Mouse (Mus musculus) adrenal gland, postnatal 4 days (tissue): ENCODE data around the gene Tmem265. TPM values are rescaled to one million over a fixed set of nuclear protein-coding genes. Genes with fewer than 3 reads are reported as not detected.

Source experiments
- total RNA-seq, 2 experiments: library from RNA; stranded (reverse); gene quantifications; 2 replicates each; pipeline ENCODE4 v1.2.3; 2021

Gene Tmem265
- total RNA-seq, 2 experiments from 2014 or later, result not detected

Other genes starting within 250 kb of the Tmem265 start
- 10 to 100 TPM; 32.6 to 33.9 TPM for gene Zfp768, start 215.8 kb upstream of the Tmem265 start, total RNA-seq
- 10 to 100 TPM in 1 of 2 experiments, 1 to 10 TPM in 1; 9.9 to 10.4 TPM for gene Zfp747, start 185.3 kb upstream of the Tmem265 start, total RNA-seq
- 1 to 10 TPM; 5.2 to 5.7 TPM for gene 9130019O22Rik, start 174.2 kb upstream of the Tmem265 start, total RNA-seq
- gene E430018J23Rik, start 167.8 kb upstream of the Tmem265 start, total RNA-seq, result 10 to 100 TPM; 11.7 to 12.8 TPM
- 1 to 10 TPM; 7.8 to 8.0 TPM for gene Zfp764, start 154.6 kb upstream of the Tmem265 start, total RNA-seq
- gene Zfp688, start 139.3 kb upstream of the Tmem265 start, total RNA-seq, result 10 to 100 TPM; 21.0 to 24.8 TPM
- gene Zfp689, start 112.2 kb upstream of the Tmem265 start, total RNA-seq, result 1 to 10 TPM; 7.3 to 7.4 TPM
- 10 to 100 TPM; 52.3 to 54.8 TPM for gene Prr14, start 101.8 kb upstream of the Tmem265 start, total RNA-seq
- gene Fbrs, start 82.2 kb upstream of the Tmem265 start, total RNA-seq, result 10 to 100 TPM; 90.8 to 94.0 TPM
- 100 to 1,000 TPM; 111 to 118 TPM for gene Srcap, start 49.4 kb upstream of the Tmem265 start, total RNA-seq
- gene Gm42715, start 41.8 kb upstream of the Tmem265 start, total RNA-seq, result 10 to 100 TPM; 26.4 to 27.5 TPM
- 10 to 100 TPM; 49.3 to 60.9 TPM for gene Phkg2, start 11.9 kb downstream of the Tmem265 start, total RNA-seq
- gene Ccdc189, start 27.2 kb downstream of the Tmem265 start, total RNA-seq, result 10 to 100 TPM; 11.9 to 13.5 TPM
- gene Rnf40, start 27.4 kb downstream of the Tmem265 start, total RNA-seq, result 10 to 100 TPM; 85.1 to 89.5 TPM
- gene Zfp629, start 54.4 kb downstream of the Tmem265 start, total RNA-seq, result 10 to 100 TPM; 29.4 to 31.6 TPM
- gene Bcl7c, start 147.5 kb downstream of the Tmem265 start, total RNA-seq, result 100 to 1,000 TPM; 129 to 135 TPM
- 1 to 10 TPM; 5.2 to 5.4 TPM for gene Ctf1, start 151.3 kb downstream of the Tmem265 start, total RNA-seq
- not detected for gene Ctf2, start 170.8 kb downstream of the Tmem265 start, total RNA-seq
- gene Fbxl19, start 183.2 kb downstream of the Tmem265 start, total RNA-seq, result 10 to 100 TPM; 24.6 to 26.0 TPM
- 10 to 100 TPM; 26.7 to 28.9 TPM for gene Orai3, start 208.4 kb downstream of the Tmem265 start, total RNA-seq
- 10 to 100 TPM; 63.9 to 64.9 TPM for gene Setd1a, start 215.3 kb downstream of the Tmem265 start, total RNA-seq
- 1 to 10 TPM; 6.2 to 8.1 TPM for gene Gm49388, start 224.2 kb downstream of the Tmem265 start, total RNA-seq
- gene Hsd3b7, start 239.2 kb downstream of the Tmem265 start, total RNA-seq, result 10 to 100 TPM; 36.9 to 49.1 TPM